Mouse (Mus musculus) megakaryocyte, embryonic 14.5 days (primary cell): ENCODE results near the gene Rab11fip5.

Source experiments
- FLI1 ChIP-seq: IDR thresholded peaks from 2 replicates; pipeline ENCODE4 v1.6.1; 2012; ENCODE audit warnings: low read length, inconsistent platforms, mixed read lengths
- GATA1 ChIP-seq: IDR thresholded peaks from 3 replicates; pipeline ENCODE4 v1.6.1; 2012; ENCODE audit warnings: mixed read lengths, low read length, inconsistent platforms, borderline replicate concordance

DNA sequence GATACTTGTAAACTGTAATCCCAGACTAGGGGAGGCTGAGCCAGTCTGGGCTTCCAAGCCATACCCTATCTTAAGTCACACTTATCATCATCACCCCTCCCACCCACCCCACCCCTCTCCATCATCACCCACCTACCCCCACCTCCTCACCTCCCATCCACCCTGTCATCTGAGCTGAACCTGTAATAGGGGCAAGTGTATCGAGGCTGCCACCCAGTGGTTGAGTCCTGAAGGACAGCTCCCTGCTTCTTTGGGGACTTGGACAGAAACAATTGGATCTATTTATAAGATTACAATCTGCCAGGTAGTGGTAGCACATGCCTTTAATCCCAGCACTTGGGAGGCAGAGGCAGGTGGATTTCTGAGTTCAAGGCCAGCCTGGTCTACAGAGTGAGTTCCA lies 22.7 kb upstream of the Rab11fip5 start:
- TF ChIP-seq GATA1, result no peak
- no peak for TF ChIP-seq FLI1
